Mouse (Mus musculus) bone marrow macrophage, adult 2 months (primary cell): ENCODE measurements at regions not wholly inside any gene's neighbourhood (a gene's known extent, or its start where the extent isn't known, plus 50 kb on each side); places are given as distances from the start of the nearest gene placed in this dataset.

Experiments
- CTCF ChIP-seq: IDR thresholded peaks from 2 replicates; pipeline ENCODE4 v1.5.1; 2012; ENCODE audit warnings: low read depth, mild to moderate bottlenecking, low read length, moderate library complexity
- POLR2A ChIP-seq: IDR thresholded peaks from 2 replicates; pipeline ENCODE4 v1.6.1; 2012; ENCODE audit warnings: mild to moderate bottlenecking, low read depth, low read length, borderline replicate concordance

DNA sequence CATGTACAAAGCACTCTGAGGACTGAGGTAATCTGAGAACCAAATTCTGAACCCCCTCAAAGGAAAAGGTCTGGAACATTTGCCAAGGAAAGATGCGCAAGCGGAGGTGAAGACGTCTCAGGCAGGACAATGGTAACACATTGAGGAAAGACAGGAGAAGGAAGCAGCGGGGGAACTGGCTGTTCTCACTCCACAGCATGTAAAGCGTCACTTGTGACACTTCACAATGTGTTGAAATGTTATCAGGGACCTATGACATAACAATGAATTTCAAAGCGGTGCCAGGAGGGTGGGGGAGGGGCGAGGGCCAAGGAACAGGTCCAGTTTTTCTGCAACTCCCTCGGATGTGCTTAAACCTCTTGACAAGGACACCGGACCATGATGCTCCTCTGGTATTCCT is 515.3 kb upstream of the Adgrl2 start:
- TF ChIP-seq CTCF, result no peak
- TF ChIP-seq POLR2A, result no peak
